Mouse (Mus musculus) neural tube, embryonic 11.5 days (tissue): ENCODE results near the gene Aacs. TPM values are rescaled to one million over a fixed set of nuclear protein-coding genes. Genes with fewer than 3 reads are reported as not detected.
A peak's percentile ranks its signal among the peaks of the same experiment; 100 is the strongest.

ENCODE experiments used
- ATAC-seq: fragments of 200-750 bp; cut with Nextera tagmentation; 2 replicates; pipeline ENCODE4 v1.8.0; 2017; ENCODE audit warnings: moderate number of reproducible peaks, mild to moderate bottlenecking, moderate TSS enrichment, moderate library complexity; ENCODE audit not compliant: insufficient read depth, low FRiP score, low TSS enrichment
- DNase-seq: peaks from one replicate; pipeline ENCODE4 v3.0.0-alpha.2; 2015; ENCODE audit warnings: low spot score
- H3K27ac ChIP-seq: fragments of 300-500 bp; sonication (generic); 2 replicates; pipeline ENCODE4 v1.5.1; 2014; ENCODE audit warnings: low read depth, mild to moderate bottlenecking, low read length
- H3K27me3 ChIP-seq: fragments of 300-500 bp; sonication (generic); 2 replicates; pipeline ENCODE4 v1.6.1; 2014; ENCODE audit warnings: mild to moderate bottlenecking, low read length, mixed read lengths; ENCODE audit not compliant: control insufficient read depth, insufficient read depth
- H3K36me3 ChIP-seq: fragments of 300-500 bp; sonication (generic); 2 replicates; pipeline ENCODE4 v1.6.1; 2014; ENCODE audit warnings: mild to moderate bottlenecking, low read length, moderate library complexity, mixed read lengths; ENCODE audit not compliant: control insufficient read depth, insufficient read depth
- H3K4me1 ChIP-seq: fragments of 300-500 bp; sonication (generic); 2 replicates; pipeline ENCODE4 v1.6.1; 2014; ENCODE audit warnings: low read length, mixed read lengths; ENCODE audit not compliant: control insufficient read depth, insufficient read depth
- H3K4me2 ChIP-seq: fragments of 300-500 bp; sonication (generic); 2 replicates; pipeline ENCODE4 v1.6.1; 2014; ENCODE audit warnings: low read depth, mild to moderate bottlenecking, moderate library complexity
- H3K4me3 ChIP-seq: fragments of 300-500 bp; sonication (generic); 2 replicates; pipeline ENCODE4 v1.5.1; 2014; ENCODE audit warnings: low read depth, low read length
- H3K9ac ChIP-seq: fragments of 300-500 bp; sonication (generic); 2 replicates; pipeline ENCODE4 v1.6.1; 2014; ENCODE audit warnings: mild to moderate bottlenecking, low read length
- H3K9me3 ChIP-seq: fragments of 300-500 bp; sonication (generic); 2 replicates; pipeline ENCODE4 v1.6.1; 2016; ENCODE audit warnings: low read length; ENCODE audit not compliant: control insufficient read depth
- WGBS: fragments of 180-500 bp; shearing (Covaris S2); extraction: QIAGEN DNeasy Blood & Tissue Kit; methylation state at CpG from one replicate; pipeline ENCODE4 v1.1.7; 2014; 5-methylcytosine and 5-hydroxymethylcytosine counted together
- polyA plus RNA-seq: library from polyadenylated mRNA; unstranded; fragments of >200 nt; fragmentation: Nextera tagmentation; extraction: Ambion mirVana; gene quantifications from 2 replicates; pipeline ENCODE4 v1.2.1, GENCODE M21; 2014

Aacs gene
- polyA plus RNA-seq, 1 experiment from 2014 or later: 65.1 TPM

- DNase-seq (peak; percentile 52), ATAC-seq (no peak)
- 3% methylated on average over 25 of the region's 25 CpGs for WGBS
- Histone ChIP-seq H3K36me3 (no peaks in the 10 kb centered on the region), H3K9me3 (no peaks in the 10 kb centered on the region; the same call in 1 of the 2 replicates), H3K9ac (peak within 1 kb of the TSS; percentile 57), H3K27ac (0 out of 2 replicates have a peak within 1 kb of the TSS, but pooled peaks have one; percentile 31), H3K4me1 (peaks cover 29% of the 10 kb centered on the region), H3K4me3 (peak within 1 kb of the TSS; percentile 62), H3K27me3 (peaks cover 47% of the 10 kb centered on the region), H3K4me2 (peak within 1 kb of the TSS; percentile 91)
These were observed 56.0 kb downstream of the Aacs start, which contains the start of gene Tmem132b for GRCm38 (mm10) chr5:125531634-125532033. Tmem132b (plus strand) TSS chr5:125531774.

GRCm38 (mm10) chr5:125532191-125532544 is 56.6 kb downstream of the Aacs start:
- ATAC-seq (peak; percentile 58), DNase-seq (peak; percentile 81)
- 0% methylated on average over 6 of the region's 30 CpGs for WGBS
- Histone ChIP-seq H3K4me3 (peak overlapping the region; percentile 62), H3K9me3 (no peaks in the 10 kb centered on the region), H3K4me2 (peak overlapping the region; percentile 91), H3K4me1 (peaks cover 29% of the 10 kb centered on the region), H3K36me3 (no peaks in the 10 kb centered on the region), H3K9ac (peak overlapping the region; percentile 57), H3K27ac (0 out of 2 replicates have a peak overlapping the region, but pooled peaks have one; percentile 31), H3K27me3 (peaks cover 47% of the 10 kb centered on the region)

DNA sequence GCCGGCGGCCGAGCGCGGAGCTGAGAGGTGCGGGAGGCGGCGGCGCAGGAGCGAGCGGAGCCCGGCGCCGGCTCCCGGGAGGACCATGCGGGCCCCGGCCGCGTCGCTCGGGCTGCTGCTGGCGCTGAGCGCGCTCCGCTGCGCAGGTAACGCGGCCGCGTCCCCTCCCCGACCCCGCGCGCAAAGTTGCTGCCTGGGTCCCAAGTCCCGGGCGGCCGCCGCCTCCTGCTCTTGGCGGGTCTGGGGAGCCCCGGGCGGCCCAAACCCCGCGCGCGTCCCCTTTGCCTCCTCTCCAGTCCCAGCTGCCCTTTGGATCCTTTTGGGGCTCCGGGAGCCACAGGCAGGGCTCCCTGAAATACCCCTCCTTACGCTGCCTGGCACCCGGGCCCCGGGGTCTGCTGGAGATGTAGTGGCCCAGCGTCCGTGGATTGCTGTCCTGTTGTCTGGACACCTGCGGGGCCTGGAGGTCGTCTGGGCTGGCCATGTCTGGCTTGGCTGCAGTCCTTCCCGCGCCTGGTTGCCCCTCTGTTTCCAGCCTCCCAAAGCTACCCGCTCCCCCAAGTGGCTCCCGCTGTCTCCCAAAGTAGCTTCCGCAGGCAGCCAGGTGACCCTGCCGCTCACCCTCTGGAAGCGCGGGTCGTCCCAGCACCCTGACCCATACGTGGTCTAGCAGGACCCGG is 57.1 kb downstream of the Aacs start:
- 0 out of 2 replicates have a peak, but pooled peaks have one; percentile 0 for ATAC-seq
- Histone ChIP-seq H3K27ac (0 out of 2 replicates have a peak overlapping the region, but pooled peaks have one; percentile 31), H3K9ac (peak overlapping the region; percentile 57), H3K9me3 (no peaks in the 10 kb centered on the region), H3K27me3 (peaks cover 47% of the 10 kb centered on the region), H3K4me3 (peak overlapping the region; percentile 62), H3K36me3 (no peaks in the 10 kb centered on the region), H3K4me1 (peaks cover 29% of the 10 kb centered on the region), H3K4me2 (peak overlapping the region; percentile 91)
- WGBS: 1% methylated on average over 43 of the region's 64 CpGs
- no peak for DNase-seq

DNA sequence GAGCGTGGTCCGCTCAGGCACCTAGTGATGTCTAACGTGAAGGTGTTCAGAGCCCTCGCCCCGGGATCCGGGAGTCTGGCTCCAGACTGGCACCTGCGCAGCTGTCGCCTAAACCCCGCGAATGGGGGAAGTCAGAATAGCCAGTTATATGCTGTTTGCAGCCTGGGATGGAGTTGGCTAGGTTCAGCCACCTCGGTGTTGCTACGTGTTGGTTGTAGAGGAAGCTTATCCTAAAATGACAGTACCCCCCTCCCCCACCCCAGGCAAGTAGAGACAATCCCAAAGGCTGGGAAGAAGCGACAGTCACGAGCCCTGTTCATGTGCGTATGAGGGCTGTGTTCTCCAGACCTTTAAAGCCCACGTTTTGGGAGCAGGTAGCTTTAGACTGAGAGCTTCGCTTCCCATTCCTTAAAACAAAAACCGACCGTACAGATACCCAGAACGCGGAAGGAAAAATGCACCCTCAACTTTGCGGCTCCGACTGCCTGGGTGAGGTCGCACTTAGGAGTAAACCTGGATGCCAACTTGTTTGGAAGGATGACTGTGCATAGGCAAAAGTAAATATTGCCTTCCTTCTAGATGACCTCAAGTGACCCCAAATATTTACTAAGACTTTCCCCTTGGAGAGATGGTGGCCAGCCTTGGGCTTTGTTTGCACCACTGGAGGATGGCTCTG is 57.7 kb downstream of the Aacs start:
- ATAC-seq: no peak
- Histone ChIP-seq H3K36me3 (no peaks in the 10 kb centered on the region), H3K4me1 (peaks cover 29% of the 10 kb centered on the region), H3K27me3 (peaks cover 47% of the 10 kb centered on the region), H3K9ac (peak overlapping the region; percentile 57), H3K4me2 (peak overlapping the region; percentile 91), H3K4me3 (peak overlapping the region; percentile 62), H3K27ac (no peak overlapping the region), H3K9me3 (no peaks in the 10 kb centered on the region)
- DNase-seq: peak; percentile 41
- 2% methylated on average over 24 of the region's 24 CpGs for WGBS

GRCm38 (mm10) chr5:125534168-125534610 is 58.6 kb downstream of the Aacs start:
- DNase-seq (no peak), ATAC-seq (no peak)
- Histone ChIP-seq H3K4me3 (no peak overlapping the region), H3K27ac (no peak overlapping the region), H3K36me3 (no peaks in the 10 kb centered on the region), H3K4me2 (peak overlapping the region; percentile 91), H3K9ac (no peak overlapping the region), H3K27me3 (peaks cover 47% of the 10 kb centered on the region), H3K9me3 (no peaks in the 10 kb centered on the region), H3K4me1 (peaks cover 29% of the 10 kb centered on the region)
- WGBS: 4% methylated on average over 7 of the region's 7 CpGs

- WGBS: under 1% methylated on average over 26 of the region's 26 CpGs
- Histone ChIP-seq H3K27ac (no peak overlapping the region), H3K4me1 (peaks cover 29% of the 10 kb centered on the region), H3K9me3 (no peaks in the 10 kb centered on the region), H3K4me2 (peak overlapping the region; percentile 91), H3K9ac (0 out of 2 replicates have a peak overlapping the region, but pooled peaks have one; percentile 10), H3K4me3 (peak overlapping the region; percentile 13; the same call in 1 of the 2 replicates), H3K27me3 (peaks cover 42% of the 10 kb centered on the region), H3K36me3 (no peaks in the 10 kb centered on the region)
- ATAC-seq (peak; percentile 78), DNase-seq (peak; percentile 57)
These were observed 59.2 kb downstream of the Aacs start for GRCm38 (mm10) chr5:125534611-125535324.

GRCm38 (mm10) chr5:125545090-125545489 is 69.5 kb downstream of the Aacs start:
- 0 out of 2 replicates have a peak, but pooled peaks cover 4% of the 10 kb centered on the region for H3K4me1 ChIP-seq
- DNase-seq: no peak
- H3K27ac ChIP-seq: no peak overlapping the region
- H3K9ac ChIP-seq: no peak overlapping the region
- 95% methylated on average over 2 of the region's 2 CpGs for WGBS
- ATAC-seq: no peak
- H3K27me3 ChIP-seq: no peaks in the 10 kb centered on the region
- H3K9me3 ChIP-seq: no peaks in the 10 kb centered on the region
- no peak overlapping the region for H3K4me2 ChIP-seq
- no peaks in the 10 kb centered on the region for H3K36me3 ChIP-seq
- H3K4me3 ChIP-seq: no peak overlapping the region

- no peak for DNase-seq
- no peak for ATAC-seq
- Histone ChIP-seq H3K27ac (no peak overlapping the region), H3K9ac (no peak overlapping the region), H3K27me3 (no peaks in the 10 kb centered on the region), H3K4me1 (0 out of 2 replicates have a peak, but pooled peaks cover 4% of the 10 kb centered on the region), H3K4me2 (no peak overlapping the region), H3K4me3 (no peak overlapping the region), H3K9me3 (no peaks in the 10 kb centered on the region), H3K36me3 (no peaks in the 10 kb centered on the region)
- 24% methylated on average over 13 of the region's 13 CpGs for WGBS
These were observed 70.7 kb downstream of the Aacs start for GRCm38 (mm10) chr5:125546293-125546692.
